Mouse (Mus musculus): ENCODE results near the gene Nol4l. TPM values are rescaled to one million over a fixed set of nuclear protein-coding genes. Genes with fewer than 3 reads are reported as not detected.

Gene Nol4l
- total RNA-seq, 4 experiments from 2014 or later = 2.2 to 3.6 (median 3.0) TPM

Other genes with a start within 250 kb of the Nol4l start
- gene Kif3b, start 238.6 kb downstream of the Nol4l start, total RNA-seq (2022) = 1 to 10 TPM; 6.4 to 9.3 (median 8.1) TPM
- 10 to 100 TPM; 17.6 to 23.9 (median 22.1) TPM for gene Asxl1, start 184.1 kb downstream of the Nol4l start, total RNA-seq (2022)
- gene 4930404H24Rik, start 37.2 kb downstream of the Nol4l start, total RNA-seq (2022) = not detected
- gene Commd7, start 102.8 kb upstream of the Nol4l start, total RNA-seq (2022) = 10 to 100 TPM; 10.7 to 14.7 (median 12.9) TPM
- gene Dnmt3b, start 119.5 kb upstream of the Nol4l start, total RNA-seq (2022) = 1 to 10 TPM in 2 of 4 experiments, under 1 TPM in 2; 0.57 to 1.4 (median 1.1) TPM
- gene Dnmt3c, start 166.7 kb upstream of the Nol4l start, total RNA-seq (2022) = not detected
- 10 to 100 TPM; 49.5 to 57.0 (median 50.8) TPM for gene Mapre1, start 211.3 kb upstream of the Nol4l start, total RNA-seq (2022)
- gene Efcab8, start 250.0 kb upstream of the Nol4l start, total RNA-seq (2022) = not detected

Measured in heart, adult 8-10 months (tissue).